Mouse (Mus musculus) CD8-positive naive resting alpha-beta T cell, adult 57 days (primary cell): ENCODE data around the gene Trim33. TPM values are rescaled to one million over a fixed set of nuclear protein-coding genes. Genes with fewer than 3 reads are reported as not detected.

Source experiments
- total RNA-seq: library from RNA; stranded (reverse); gene quantifications from one replicate; pipeline ENCODE4 v1.2.4, GENCODE M21; 2023

Trim33 gene
- 73.4 TPM for total RNA-seq

GRCm38 (mm10) chr3:103279182-103280149, at the start of gene Trim33:
TSS of gene Trim33 (plus strand) at chr3:103279293.

Other genes with a start within 250 kb of the Trim33 start
- gene Nras, start 221.0 kb upstream of the Trim33 start, total RNA-seq, result 107 TPM
- gene Ampd1, start 205.3 kb upstream of the Trim33 start, total RNA-seq, result 13.4 TPM
- gene Dennd2c, start 176.7 kb upstream of the Trim33 start, total RNA-seq, result 2.0 TPM
- 74.7 TPM for gene Bcas2, start 107.6 kb upstream of the Trim33 start, total RNA-seq